Mouse (Mus musculus): ENCODE results near the gene Tmprss11d.

GRCm38 (mm10) chr5:86407941-86408340, 34.7 kb upstream of the Tmprss11d start:
- TF ChIP-seq CTCF (IDR thresholded peaks at IDR 0.05; ENCODE audit: control insufficient read depth, insufficient read depth, low read length) (no peak), POLR2A (IDR thresholded peaks at IDR 0.05; ENCODE audit: borderline replicate concordance, control insufficient read depth, low read depth, low read length) (no peak)
